Mouse (Mus musculus) olfactory bulb, adult 2 months (tissue): Measurements from ENCODE around the gene Gpatch8. TPM values are rescaled to one million over a fixed set of nuclear protein-coding genes. Genes with fewer than 3 reads are reported as not detected.

Experiments used
- H3K27ac ChIP-seq: fragments of 200-500 bp; 2 replicates; pipeline ENCODE4 v1.5.1; 2012; ENCODE audit warnings: low read depth, low read length; ENCODE audit not compliant: insufficient read depth
- H3K4me1 ChIP-seq: fragments of 200-500 bp; 2 replicates; pipeline ENCODE4 v1.6.1; 2012; ENCODE audit warnings: low read length; ENCODE audit not compliant: control insufficient read depth, insufficient read depth
- H3K4me3 ChIP-seq: fragments of 200-500 bp; 2 replicates; pipeline ENCODE4 v1.5.1; 2012; ENCODE audit warnings: mild to moderate bottlenecking, low read depth, low read length, moderate library complexity; ENCODE audit not compliant: insufficient read depth
- CTCF ChIP-seq: fragments of 200-500 bp; IDR thresholded peaks from 2 replicates; pipeline ENCODE4 v1.5.1; 2012; ENCODE audit warnings: low read depth, mild to moderate bottlenecking, low read length, moderate library complexity; ENCODE audit not compliant: insufficient read depth
- POLR2A ChIP-seq: fragments of 200-500 bp; IDR thresholded peaks from 2 replicates; pipeline ENCODE4 v1.6.1; 2012; ENCODE audit warnings: mild to moderate bottlenecking, low read depth, low read length, moderate library complexity; ENCODE audit not compliant: insufficient read depth
- WGBS: fragments of 180-500 bp; shearing (Covaris S2); methylation state at CpG from one replicate; pipeline ENCODE4 v1.1.7; 2018; 5-methylcytosine and 5-hydroxymethylcytosine counted together
- polyA plus RNA-seq: library from polyadenylated mRNA; stranded (reverse); fragments of >200 nt; gene quantifications from 2 replicates; pipeline ENCODE4 v1.2.4, GENCODE M21; 2012; ENCODE audit warnings: low replicate concordance; ENCODE audit not compliant: missing spikeins, insufficient read depth, insufficient read length

Gpatch8 gene
- polyA plus RNA-seq, 1 experiment = 138 TPM

GRCm38 (mm10) chr11:102534078-102534477 lies 22.1 kb downstream of the Gpatch8 start:
- Histone ChIP-seq H3K27ac (no peak overlapping the region), H3K4me1 (no peaks in the 10 kb centered on the region), H3K4me3 (no peak overlapping the region)
- 84% methylated on average over 2 of the region's 2 CpGs for WGBS
- TF ChIP-seq POLR2A (no peak), CTCF (no peak)

- no peak overlapping the region for H3K4me3 ChIP-seq
- no peaks in the 10 kb centered on the region for H3K4me1 ChIP-seq
- TF ChIP-seq CTCF (no peak), POLR2A (no peak)
- H3K27ac ChIP-seq = no peak overlapping the region
- 42% methylated on average over 5 of the region's 5 CpGs for WGBS
These were observed 24.8 kb downstream of the Gpatch8 start for GRCm38 (mm10) chr11:102531425-102531824.

GRCm38 (mm10) chr11:102514793-102515424 lies 41.3 kb downstream of the Gpatch8 start:
- TF ChIP-seq POLR2A (no peak), CTCF (no peak)
- H3K27ac ChIP-seq = no peak overlapping the region
- WGBS = 95% methylated on average over 1 of the region's 1 CpGs

GRCm38 (mm10) chr11:102510226-102510625 lies 46.0 kb downstream of the Gpatch8 start:
- H3K27ac ChIP-seq = no peak overlapping the region
- TF ChIP-seq CTCF = no peak
- no peak for TF ChIP-seq POLR2A
- WGBS = 52% methylated on average over 6 of the region's 6 CpGs
- no peaks in the 10 kb centered on the region for H3K4me1 ChIP-seq
- H3K4me3 ChIP-seq = no peak overlapping the region

More at GRCm38 (mm10) chr11:102514793-102515424, 41.3 kb downstream of the Gpatch8 start:
- Histone ChIP-seq H3K4me3 (no peak overlapping the region), H3K4me1 (no peaks in the 10 kb centered on the region)

- TF ChIP-seq CTCF (no peak), POLR2A (no peak)
- 47% methylated on average over 2 of the region's 2 CpGs for WGBS
These were observed 59.5 kb downstream of the Gpatch8 start for GRCm38 (mm10) chr11:102496732-102497131.

GRCm38 (mm10) chr11:102496206-102496605 lies 60.0 kb downstream of the Gpatch8 start:
- no peak overlapping the region for H3K4me3 ChIP-seq
- H3K27ac ChIP-seq = no peak overlapping the region
- H3K4me1 ChIP-seq = no peaks in the 10 kb centered on the region
- WGBS = 74% methylated on average over 2 of the region's 2 CpGs
- no peak for TF ChIP-seq POLR2A
- TF ChIP-seq CTCF = no peak

More at GRCm38 (mm10) chr11:102496732-102497131, 59.5 kb downstream of the Gpatch8 start:
- no peak overlapping the region for H3K27ac ChIP-seq
- H3K4me3 ChIP-seq = no peak overlapping the region
- no peaks in the 10 kb centered on the region for H3K4me1 ChIP-seq

GRCm38 (mm10) chr11:102495742-102496141 lies 60.5 kb downstream of the Gpatch8 start:
- H3K4me1 ChIP-seq = no peaks in the 10 kb centered on the region
- 61% methylated on average over 5 of the region's 5 CpGs for WGBS
- H3K27ac ChIP-seq = no peak overlapping the region
- H3K4me3 ChIP-seq = no peak overlapping the region
- TF ChIP-seq CTCF = no peak
- TF ChIP-seq POLR2A = no peak

GRCm38 (mm10) chr11:102495114-102495513 lies 61.1 kb downstream of the Gpatch8 start:
- WGBS = 96% methylated on average over 6 of the region's 6 CpGs
- no peak overlapping the region for H3K4me3 ChIP-seq
- H3K27ac ChIP-seq = no peak overlapping the region
- no peaks in the 10 kb centered on the region for H3K4me1 ChIP-seq
- TF ChIP-seq POLR2A (no peak), CTCF (no peak)

GRCm38 (mm10) chr11:102494063-102494650 lies 62.0 kb downstream of the Gpatch8 start:
- Histone ChIP-seq H3K4me1 (no peaks in the 10 kb centered on the region), H3K4me3 (no peak overlapping the region), H3K27ac (no peak overlapping the region)
- WGBS = 85% methylated on average over 7 of the region's 7 CpGs
- TF ChIP-seq POLR2A = no peak
- no peak for TF ChIP-seq CTCF

GRCm38 (mm10) chr11:102493241-102493640 lies 63.0 kb downstream of the Gpatch8 start:
- no peak overlapping the region for H3K4me3 ChIP-seq
- WGBS = 75% methylated on average over 2 of the region's 2 CpGs
- H3K27ac ChIP-seq = no peak overlapping the region
- no peaks in the 10 kb centered on the region for H3K4me1 ChIP-seq
- TF ChIP-seq CTCF (no peak), POLR2A (no peak)
